13 mouse cellular contexts compared by ENCODE assay signal in genomic region chr3:103601011-103601410, GRCm38 (mm10). TPM values are rescaled to one million over a fixed set of nuclear protein-coding genes. Genes with fewer than 3 reads are reported as not detected.
A peak's percentile ranks its signal among the peaks of the same experiment; 100 is the strongest.
DNase-seq lines count a peak whose midpoint lies in the region; ATAC-seq and TF ChIP-seq lines count a peak whose summit lies in the region.
"Had no signal": no experiment of that assay in that cellular context is flagged by ENCODE, and none has a peak within 500 bp of the region (broad histone marks: within the 10 kb centered on the region; RNA-seq: fewer than 3 reads in every experiment).

No protein-coding gene starts in this region.

- peaks cover 3% of the 10 kb centered on the region; the same call in 1 of the 2 replicates for H3K4me1 ChIP-seq in heart, embryonic 12.5 days (replicated peaks)
- peaks cover 39% of the 10 kb centered on the region for H3K4me1 ChIP-seq in olfactory bulb, adult 2 months (ENCODE audit: control insufficient read depth, insufficient read depth, low read length)
- H3K4me1 ChIP-seq in liver, postnatal 0 days (ENCODE audit: insufficient read depth) = no peaks in the 10 kb centered on the region

- no peak overlapping the region for H3K4me3 ChIP-seq in heart, embryonic 12.5 days
- no peak overlapping the region for H3K4me3 ChIP-seq in olfactory bulb, adult 2 months (ENCODE audit: insufficient read depth, low read depth, low read length)
- no peak overlapping the region for H3K4me3 ChIP-seq in liver, postnatal 0 days (ENCODE audit: low read depth, low read length)
- H3K4me3 ChIP-seq: embryonic facial prominence, embryonic 13.5 days; gastrocnemius, adult 2 months; lung, embryonic 15.5 days had no signal

- H3K4me2 ChIP-seq in heart, embryonic 12.5 days = no peak overlapping the region
- no peak overlapping the region for H3K4me2 ChIP-seq in liver, postnatal 0 days (ENCODE audit: low read depth, low read length)
- H3K4me2 ChIP-seq: embryonic facial prominence, embryonic 13.5 days; lung, embryonic 15.5 days had no signal

- no peak overlapping the region for H3K27ac ChIP-seq in heart, embryonic 12.5 days (ENCODE audit: poor library complexity, severe bottlenecking)
- peak overlapping the region; percentile 69 for H3K27ac ChIP-seq in olfactory bulb, adult 2 months (ENCODE audit: insufficient read depth, low read depth, low read length)
- H3K27ac ChIP-seq in liver, postnatal 0 days (ENCODE audit: low read depth) = no peak overlapping the region
- H3K27ac ChIP-seq: embryonic facial prominence, embryonic 13.5 days; gastrocnemius, adult 2 months; lung, embryonic 15.5 days had no signal

- no peak for TF ChIP-seq POLR2A in olfactory bulb, adult 2 months (IDR thresholded peaks at IDR 0.05; ENCODE audit: insufficient read depth, low read depth, low read length)

- peak; percentile 41 for DNase-seq in lung, postnatal 10 days
- DNase-seq in lung, postnatal 36 days = no peak
- peak; percentile 27 for DNase-seq in adrenal gland, postnatal 10 days
- DNase-seq in liver, postnatal 0 days = no peak
- DNase-seq in spleen, postnatal 4 days (ENCODE audit: low spot score in 2 of 2) = no peak
- DNase-seq: cerebellum, adult 11 months; gastrocnemius, adult 2 months; thymus, postnatal 36 days had no signal

- H3K36me3 ChIP-seq in heart, embryonic 12.5 days = no peaks in the 10 kb centered on the region
- H3K36me3 ChIP-seq in liver, postnatal 0 days (replicated peaks; ENCODE audit: insufficient read depth, low read length) = no peaks in the 10 kb centered on the region
- H3K36me3 ChIP-seq: embryonic facial prominence, embryonic 13.5 days; lung, embryonic 15.5 days had no signal

- H3K9ac ChIP-seq in heart, embryonic 12.5 days = no peak overlapping the region
- H3K9ac ChIP-seq in liver, postnatal 0 days (replicated peaks) = no peak overlapping the region
- H3K9ac ChIP-seq: embryonic facial prominence, embryonic 13.5 days; lung, embryonic 15.5 days had no signal

- TF ChIP-seq EP300 in liver, postnatal 0 days (IDR thresholded peaks at IDR 0.05; ENCODE audit: low read depth) = no peak

- 25% methylated on average over 7 of the region's 7 CpGs for WGBS in heart, embryonic 12.5 days
- 20% methylated on average over 7 of the region's 7 CpGs for WGBS in olfactory bulb, adult 2 months
- WGBS in liver, postnatal 0 days (ENCODE audit: insufficient replicate concordance) = 59% methylated on average over 7 of the region's 7 CpGs

- H3K9me3 ChIP-seq in heart, embryonic 12.5 days (replicated peaks) = no peaks in the 10 kb centered on the region; the same call in 1 of the 2 replicates
- no peaks in the 10 kb centered on the region for H3K9me3 ChIP-seq in liver, postnatal 0 days (ENCODE audit: low read length)
- H3K9me3 ChIP-seq: embryonic facial prominence, embryonic 13.5 days; lung, embryonic 15.5 days had no signal

- 0 out of 2 replicates have a peak, but pooled peaks cover 3% of the 10 kb centered on the region for H3K27me3 ChIP-seq in heart, embryonic 12.5 days (replicated peaks)
- no peaks in the 10 kb centered on the region for H3K27me3 ChIP-seq in liver, postnatal 0 days (ENCODE audit: insufficient read depth, low read length)
- H3K27me3 ChIP-seq: embryonic facial prominence, embryonic 13.5 days; lung, embryonic 15.5 days had no signal

- no peak for TF ChIP-seq CTCF in olfactory bulb, adult 2 months (IDR thresholded peaks at IDR 0.05; ENCODE audit: insufficient read depth, low read depth, low read length)
- no peak for TF ChIP-seq CTCF in liver, postnatal 0 days (IDR thresholded peaks at IDR 0.05; ENCODE audit: low read depth)

- ATAC-seq in heart, embryonic 12.5 days (ENCODE audit: insufficient number of reproducible peaks, low FRiP score) = 0 out of 2 replicates have a peak, but pooled peaks have one; percentile 36
- ATAC-seq in liver, postnatal 0 days = no peak

RNA-seq across cellular contexts. Expression of gene Syt6, which starts 26.0 kb away (rescaled TPM):
- total RNA-seq in adrenal gland, postnatal 10 days (2021) = under 1 TPM in 1 of 2 experiments, not detected in 1; 0.12 TPM
- 0.11 and 0.21 TPM in 2 replicates for polyA plus RNA-seq in heart, embryonic 12.5 days (2016; fragmentation: Nextera tagmentation; extraction: Ambion mirVana)
- 104 and 138 TPM in 2 replicates for polyA plus RNA-seq in olfactory bulb, adult 2 months (2012; ENCODE audit: insufficient read depth, insufficient read length, low replicate concordance, missing spikeins)
- not detected in 2 replicates for polyA plus RNA-seq in liver, postnatal 0 days (2015; fragmentation: Nextera tagmentation; extraction: Ambion mirVana)
- total RNA-seq: gastrocnemius, adult 2 months had no signal

RNA-seq across cellular contexts. Expression of gene Atg4a-ps, which starts 44.9 kb away (rescaled TPM):
- 1 to 10 TPM in 1 of 2 experiments, under 1 TPM in 1; 0.39 to 2.0 TPM for total RNA-seq in adrenal gland, postnatal 10 days (2021)
- not detected in 2 replicates for polyA plus RNA-seq in heart, embryonic 12.5 days (2016; fragmentation: Nextera tagmentation; extraction: Ambion mirVana)
- polyA plus RNA-seq in olfactory bulb, adult 2 months (2012; ENCODE audit: insufficient read depth, insufficient read length, low replicate concordance, missing spikeins) = not detected in 2 replicates
- 0.18 and 0.20 TPM in 2 replicates for polyA plus RNA-seq in liver, postnatal 0 days (2015; fragmentation: Nextera tagmentation; extraction: Ambion mirVana)
- polyA plus RNA-seq: spleen, adult 2 months had no signal

Comparison
In these comparisons a context has a peak if more than half of its experiments do, and no peak if none do; other contexts are left out.
1. DNase-seq: peak in lung, postnatal 10 days (single experiment) and adrenal gland, postnatal 10 days (single experiment); none in lung, postnatal 36 days (single experiment), liver, postnatal 0 days (single experiment) and spleen, postnatal 4 days (0 of 2).
2. RNA of gene Syt6, which starts 26.0 kb away (polyA plus RNA-seq): 104 to 138 TPM in olfactory bulb, adult 2 months; 0.11 to 0.21 TPM in heart, embryonic 12.5 days and not detected in liver, postnatal 0 days; every median in the first group is over 10 times any median in the second.